Mouse (Mus musculus) liver, embryonic 13.5 days (tissue): ENCODE measurements around the gene Cyb5b. TPM values are rescaled to one million over a fixed set of nuclear protein-coding genes. Genes with fewer than 3 reads are reported as not detected.

Source experiments
- ATAC-seq: fragments of 200-750 bp; cut with Nextera tagmentation; 2 replicates; pipeline ENCODE4 v1.8.0; 2017; ENCODE audit warnings: low read depth, mild to moderate bottlenecking, moderate number of reproducible peaks, moderate library complexity
- DNase-seq: peaks from one replicate; pipeline ENCODE4 v3.0.0; 2022
- H3K27ac ChIP-seq: fragments of 300-500 bp; sonication (generic); 2 replicates; pipeline ENCODE4 v1.5.1; 2015; ENCODE audit warnings: moderate library complexity, mild to moderate bottlenecking, inconsistent platforms
- H3K27me3 ChIP-seq: fragments of 300-500 bp; sonication (generic); 2 replicates; pipeline ENCODE4 v1.6.1; 2015; ENCODE audit warnings: mild to moderate bottlenecking, inconsistent platforms
- H3K36me3 ChIP-seq: fragments of 300-500 bp; sonication (generic); 2 replicates; pipeline ENCODE4 v1.6.1; 2015; ENCODE audit warnings: mild to moderate bottlenecking, inconsistent platforms
- H3K4me1 ChIP-seq: fragments of 300-500 bp; sonication (generic); replicated peaks from 2 replicates; pipeline ENCODE4 v1.6.1; 2015; ENCODE audit warnings: inconsistent platforms
- H3K4me2 ChIP-seq: fragments of 300-500 bp; sonication (generic); 2 replicates; pipeline ENCODE4 v1.6.1; 2015; ENCODE audit warnings: inconsistent platforms, mild to moderate bottlenecking, moderate library complexity
- H3K4me3 ChIP-seq: fragments of 300-500 bp; sonication (generic); replicated peaks from 2 replicates; pipeline ENCODE4 v1.5.1; 2015; ENCODE audit warnings: mild to moderate bottlenecking, inconsistent platforms
- H3K9ac ChIP-seq: fragments of 300-500 bp; sonication (generic); 2 replicates; pipeline ENCODE4 v1.6.1; 2015; ENCODE audit warnings: mild to moderate bottlenecking, inconsistent platforms
- H3K9me3 ChIP-seq: fragments of 300-500 bp; sonication (generic); replicated peaks from 2 replicates; pipeline ENCODE4 v1.6.1; 2016; ENCODE audit warnings: inconsistent platforms
- WGBS: fragments of 180-500 bp; shearing (Covaris S2); methylation state at CpG from one replicate; pipeline ENCODE4 v1.1.7; 2015; ENCODE audit not compliant: insufficient replicate concordance; 5-methylcytosine and 5-hydroxymethylcytosine counted together
- polyA plus RNA-seq: library from polyadenylated mRNA; unstranded; fragments of >200 nt; fragmentation: Nextera tagmentation; extraction: Ambion mirVana; gene quantifications from 2 replicates; pipeline ENCODE4 v1.2.1, GENCODE M21; 2015

The Cyb5b gene
- polyA plus RNA-seq, 1 experiment from 2014 or later, result 32.8 TPM

GRCm38 (mm10) chr8:107186659-107187390 lies 36.4 kb downstream of the Cyb5b start:
- DNase-seq (no peak), ATAC-seq (no peak)
- Histone ChIP-seq H3K9me3 (no peaks in the 10 kb centered on the region), H3K27me3 (no peaks in the 10 kb centered on the region), H3K4me3 (no peak overlapping the region), H3K9ac (no peak overlapping the region), H3K4me1 (no peaks in the 10 kb centered on the region), H3K4me2 (no peak overlapping the region), H3K27ac (no peak overlapping the region), H3K36me3 (peaks cover 44% of the 10 kb centered on the region)
- WGBS, result 72% methylated on average over 15 of the region's 15 CpGs

DNA sequence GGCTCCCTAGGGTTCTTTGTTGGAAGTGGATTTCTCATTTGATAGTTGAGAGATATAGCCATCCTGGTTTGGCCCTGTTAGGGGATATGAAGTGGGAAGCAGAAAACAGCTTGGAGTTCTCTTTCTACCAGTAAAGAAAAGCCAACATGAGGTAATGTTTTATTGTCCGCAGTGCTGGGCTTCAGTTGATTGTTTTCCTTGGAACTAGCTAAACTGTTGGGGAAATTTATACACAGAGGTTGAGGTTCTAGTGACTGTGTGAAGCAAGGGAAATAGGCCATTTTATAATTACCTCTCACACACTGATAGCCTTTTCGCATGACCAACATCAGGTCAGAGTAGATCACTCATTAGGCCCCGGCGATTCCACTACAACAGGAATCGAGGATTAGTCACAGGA lies 37.2 kb downstream of the Cyb5b start:
- Histone ChIP-seq H3K4me3 (no peak overlapping the region), H3K27ac (no peak overlapping the region), H3K27me3 (no peaks in the 10 kb centered on the region), H3K4me2 (no peak overlapping the region), H3K4me1 (no peaks in the 10 kb centered on the region), H3K9me3 (no peaks in the 10 kb centered on the region), H3K9ac (no peak overlapping the region), H3K36me3 (peaks cover 38% of the 10 kb centered on the region)
- ATAC-seq (no peak), DNase-seq (no peak)
- 82% methylated on average over 5 of the region's 5 CpGs for WGBS

DNA sequence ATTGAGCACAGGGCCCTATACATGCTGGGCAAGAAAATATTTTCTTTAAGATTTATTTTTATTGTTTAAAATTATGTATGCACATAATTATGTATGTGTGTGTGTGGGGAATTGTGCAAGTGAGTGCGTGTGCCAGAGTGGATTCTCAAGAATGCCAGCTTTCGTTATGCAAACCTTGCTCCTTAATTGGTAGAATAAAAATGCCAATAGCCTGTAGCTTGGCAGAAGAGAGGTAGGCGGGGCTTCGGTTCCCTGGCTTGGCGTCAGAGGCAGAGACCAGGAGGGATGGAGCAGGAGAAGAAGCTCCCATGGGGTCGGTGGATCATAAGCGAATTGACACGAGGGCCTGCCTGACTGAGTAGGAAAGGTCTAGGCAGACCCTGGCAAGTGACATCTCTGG lies 42.2 kb downstream of the Cyb5b start:
- Histone ChIP-seq H3K9me3 (no peaks in the 10 kb centered on the region), H3K4me3 (no peak overlapping the region), H3K9ac (no peak overlapping the region), H3K4me2 (no peak overlapping the region), H3K27ac (no peak overlapping the region), H3K4me1 (peaks cover 5% of the 10 kb centered on the region; the same call in 1 of the 2 replicates), H3K27me3 (no peaks in the 10 kb centered on the region), H3K36me3 (no peaks in the 10 kb centered on the region)
- ATAC-seq, result no peak
- WGBS, result 64% methylated on average over 8 of the region's 8 CpGs
- DNase-seq, result no peak

DNA sequence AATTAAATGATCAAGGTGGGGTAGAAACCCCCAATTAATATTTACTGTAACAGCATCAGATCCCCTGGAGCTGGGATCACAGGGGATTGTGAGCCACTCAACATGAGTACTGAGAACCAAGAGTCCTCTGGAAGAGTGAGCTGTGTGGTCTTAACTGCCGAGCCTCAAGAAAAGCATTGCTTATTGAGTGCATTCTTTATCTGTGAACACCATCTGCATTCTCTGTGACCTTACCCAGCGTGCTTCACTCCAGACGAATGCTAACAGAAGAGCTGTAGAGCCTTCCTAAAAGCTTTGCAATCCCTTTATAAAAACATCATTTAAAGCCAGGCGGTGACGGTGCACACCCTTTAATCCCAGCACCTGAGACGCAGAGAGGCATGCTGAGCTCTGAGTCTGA lies 42.9 kb downstream of the Cyb5b start:
- 51% methylated on average over 6 of the region's 6 CpGs for WGBS
- ATAC-seq (no peak), DNase-seq (peak; percentile 4)
- no peak overlapping the region for H3K9ac ChIP-seq
- H3K4me2 ChIP-seq, result no peak overlapping the region
- peaks cover 5% of the 10 kb centered on the region; the same call in 1 of the 2 replicates for H3K4me1 ChIP-seq
- no peak overlapping the region for H3K4me3 ChIP-seq
- no peaks in the 10 kb centered on the region for H3K27me3 ChIP-seq
- H3K27ac ChIP-seq, result no peak overlapping the region
- H3K9me3 ChIP-seq, result no peaks in the 10 kb centered on the region
- H3K36me3 ChIP-seq, result no peaks in the 10 kb centered on the region

DNA sequence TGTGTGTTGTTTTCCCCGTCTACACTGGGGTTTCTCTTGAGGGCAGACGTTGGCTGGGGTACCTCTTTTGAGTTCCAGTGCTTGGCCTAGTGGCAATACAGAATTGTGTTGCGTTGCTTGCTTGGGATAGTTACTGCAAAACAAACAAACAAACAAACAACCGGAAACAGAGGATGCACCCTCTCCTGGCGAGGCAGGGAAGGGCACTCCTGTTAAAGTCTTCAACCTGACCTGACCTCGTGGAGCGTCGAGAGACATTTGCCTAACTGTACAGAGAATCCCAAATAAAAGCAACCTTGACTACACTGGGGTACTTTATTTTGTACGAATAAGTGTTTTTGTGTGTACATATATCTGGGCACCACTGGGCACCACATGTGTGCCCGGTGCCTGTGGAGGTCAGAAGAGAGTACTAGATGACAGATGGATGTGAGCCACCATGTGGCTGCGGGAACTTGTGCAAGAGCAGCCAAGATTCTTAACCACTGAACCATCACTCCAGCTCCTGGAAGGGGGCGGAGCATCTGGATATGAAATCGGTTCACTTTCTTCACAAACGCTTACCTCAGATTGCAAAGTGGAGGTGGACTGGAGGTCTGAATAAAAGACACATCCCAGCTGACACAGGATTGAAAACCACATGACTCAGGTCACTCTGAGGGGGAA lies 44.5 kb downstream of the Cyb5b start:
- no peak for ATAC-seq
- Histone ChIP-seq H3K27me3 (no peaks in the 10 kb centered on the region), H3K27ac (no peak overlapping the region), H3K4me3 (no peak overlapping the region), H3K36me3 (no peaks in the 10 kb centered on the region), H3K9ac (no peak overlapping the region), H3K9me3 (no peaks in the 10 kb centered on the region), H3K4me2 (no peak overlapping the region), H3K4me1 (peaks cover 5% of the 10 kb centered on the region; the same call in 1 of the 2 replicates)
- no peak for DNase-seq
- 73% methylated on average over 14 of the region's 14 CpGs for WGBS

GRCm38 (mm10) chr8:107197901-107198826 lies 47.7 kb downstream of the Cyb5b start:
- no peaks in the 10 kb centered on the region for H3K27me3 ChIP-seq
- no peaks in the 10 kb centered on the region for H3K36me3 ChIP-seq
- DNase-seq (no peak), ATAC-seq (no peak)
- no peak overlapping the region for H3K4me3 ChIP-seq
- no peaks in the 10 kb centered on the region for H3K9me3 ChIP-seq
- no peak overlapping the region for H3K9ac ChIP-seq
- peaks cover 4% of the 10 kb centered on the region; the same call in 1 of the 2 replicates for H3K4me1 ChIP-seq
- no peak overlapping the region for H3K27ac ChIP-seq
- 67% methylated on average over 24 of the region's 24 CpGs for WGBS
- H3K4me2 ChIP-seq, result no peak overlapping the region; the same call in 1 of the 2 replicates

GRCm38 (mm10) chr8:107205164-107205563 lies 54.7 kb downstream of the Cyb5b start:
- H3K4me2 ChIP-seq, result no peak overlapping the region
- H3K4me3 ChIP-seq, result no peak overlapping the region
- H3K9ac ChIP-seq, result no peak overlapping the region
- no peaks in the 10 kb centered on the region for H3K36me3 ChIP-seq
- 0 out of 2 replicates have a peak, but pooled peaks cover 12% of the 10 kb centered on the region for H3K27me3 ChIP-seq
- H3K27ac ChIP-seq, result no peak overlapping the region
- 74% methylated on average over 9 of the region's 9 CpGs for WGBS
- no peak for DNase-seq
- no peak for ATAC-seq
- no peaks in the 10 kb centered on the region for H3K9me3 ChIP-seq
- peaks cover 6% of the 10 kb centered on the region; the same call in 1 of the 2 replicates for H3K4me1 ChIP-seq

- H3K27me3 ChIP-seq, result 0 out of 2 replicates have a peak, but pooled peaks cover 12% of the 10 kb centered on the region
- 68% methylated on average over 23 of the region's 23 CpGs for WGBS
- H3K4me3 ChIP-seq, result no peak overlapping the region
- no peaks in the 10 kb centered on the region for H3K36me3 ChIP-seq
- no peak for DNase-seq
- no peak overlapping the region for H3K27ac ChIP-seq
- no peak for ATAC-seq
- no peaks in the 10 kb centered on the region for H3K9me3 ChIP-seq
- H3K9ac ChIP-seq, result no peak overlapping the region
- peaks cover 6% of the 10 kb centered on the region; the same call in 1 of the 2 replicates for H3K4me1 ChIP-seq
- no peak overlapping the region for H3K4me2 ChIP-seq
Measured at GRCm38 (mm10) chr8:107205701-107206561, 55.5 kb downstream of the Cyb5b start.

- 64% methylated on average over 9 of the region's 9 CpGs for WGBS
Measured at GRCm38 (mm10) chr8:107206782-107207525, 56.5 kb downstream of the Cyb5b start.

GRCm38 (mm10) chr8:107209185-107209584 lies 58.7 kb downstream of the Cyb5b start:
- Histone ChIP-seq H3K27ac (no peak overlapping the region), H3K4me2 (no peak overlapping the region), H3K36me3 (no peaks in the 10 kb centered on the region), H3K9ac (no peak overlapping the region), H3K27me3 (0 out of 2 replicates have a peak, but pooled peaks cover 12% of the 10 kb centered on the region), H3K4me3 (no peak overlapping the region), H3K9me3 (no peaks in the 10 kb centered on the region), H3K4me1 (peaks cover 6% of the 10 kb centered on the region; the same call in 1 of the 2 replicates)
- ATAC-seq (no peak), DNase-seq (no peak)
- WGBS, result 27% methylated on average over 7 of the region's 7 CpGs

More at GRCm38 (mm10) chr8:107206782-107207525, 56.5 kb downstream of the Cyb5b start:
- H3K4me2 ChIP-seq, result no peak overlapping the region
- H3K36me3 ChIP-seq, result no peaks in the 10 kb centered on the region
- H3K9ac ChIP-seq, result no peak overlapping the region
- 0 out of 2 replicates have a peak, but pooled peaks cover 12% of the 10 kb centered on the region for H3K27me3 ChIP-seq
- ATAC-seq (no peak), DNase-seq (no peak)
- H3K27ac ChIP-seq, result no peak overlapping the region
- no peak overlapping the region for H3K4me3 ChIP-seq
- peaks cover 6% of the 10 kb centered on the region; the same call in 1 of the 2 replicates for H3K4me1 ChIP-seq
- no peaks in the 10 kb centered on the region for H3K9me3 ChIP-seq
